Mouse (Mus musculus) left cerebral cortex, postnatal 10 days (tissue): ENCODE measurements at regions not wholly inside any gene's neighbourhood (a gene's known extent, or its start where the extent isn't known, plus 50 kb on each side); places are given as distances from the start of the nearest gene placed in this dataset.
"Not testable (repeated sequence)": the region's sequence is repeated elsewhere in the genome, so short reads cannot be mapped to it uniquely, and the experiment has no call there.

Experiments
- DNase-seq, 2 experiments: peaks; one replicate each; pipeline ENCODE4 v3.0.0; 2021 to 2022; ENCODE audit warnings: low spot score in 2 of 2, mixed read lengths in 1 of 2; ENCODE audit errors: extremely low spot score in 1 of 2
- intact Hi-C: fragments of 180-260 bp; cut with DNase I; formaldehyde crosslinking; loops from one replicate; pipeline ENCODE4 v1.15.1; 2025

- intact Hi-C loops: no loop called here
- DNase-seq: no peak
Observed at GRCm38 (mm10) chr15:87818566-87818965, 274.5 kb downstream of the Fam19a5 start.

GRCm38 (mm10) chr15:87842097-87842496, 298.0 kb downstream of the Fam19a5 start:
- intact Hi-C loops: no loop called here
- DNase-seq: no peak

- DNase-seq: no peak
- intact Hi-C loops: no loop called here
Observed at GRCm38 (mm10) chr15:87859069-87859468, 315.0 kb downstream of the Fam19a5 start.

GRCm38 (mm10) chr15:87876286-87876899, 332.3 kb downstream of the Fam19a5 start:
- intact Hi-C loops: no loop called here
- DNase-seq: peak in 1 of 2 experiments; percentile 12

GRCm38 (mm10) chr15:87890903-87891302, 346.8 kb downstream of the Fam19a5 start:
- no peak for DNase-seq
- intact Hi-C loops: no loop called here

- DNase-seq, intact Hi-C loops: not testable (repeated sequence)
Observed at GRCm38 (mm10) chr15:87894866-87895265, 350.8 kb downstream of the Fam19a5 start.

- no peak for DNase-seq
- intact Hi-C loops: no loop called here
Observed at GRCm38 (mm10) chr15:87898655-87899054, 354.6 kb downstream of the Fam19a5 start.

GRCm38 (mm10) chr15:87904436-87904835, 360.3 kb downstream of the Fam19a5 start:
- no peak for DNase-seq
- intact Hi-C loops: no loop called here

GRCm38 (mm10) chr15:87906310-87906709, 362.2 kb downstream of the Fam19a5 start:
- intact Hi-C loops: no loop called here
- no peak for DNase-seq

- peak in 1 of 2 experiments; percentile 12 for DNase-seq
- intact Hi-C loops: no loop called here
Observed at GRCm38 (mm10) chr15:87922091-87922490, 378.0 kb downstream of the Fam19a5 start.

- intact Hi-C loops: no loop called here
- no peak for DNase-seq
Observed at GRCm38 (mm10) chr15:87922781-87923446, 378.8 kb downstream of the Fam19a5 start.

- intact Hi-C loops: no loop called here
- no peak for DNase-seq
Observed at GRCm38 (mm10) chr15:87923906-87924305, 379.8 kb downstream of the Fam19a5 start.

GRCm38 (mm10) chr15:87936041-87936440, 391.9 kb downstream of the Fam19a5 start:
- DNase-seq: no peak
- intact Hi-C loops: no loop called here

- intact Hi-C loops: no loop called here
- peak in 1 of 2 experiments; percentile 57 for DNase-seq
Observed at GRCm38 (mm10) chr15:87940837-87941236, 396.7 kb downstream of the Fam19a5 start.

GRCm38 (mm10) chr15:87952531-87952930, 408.4 kb downstream of the Fam19a5 start:
- intact Hi-C loops: no loop called here
- no peak for DNase-seq

GRCm38 (mm10) chr15:87955685-87956256, 411.7 kb downstream of the Fam19a5 start:
- DNase-seq: no peak
- intact Hi-C loops: no loop called here

- intact Hi-C loops: no loop called here
- DNase-seq: no peak
Observed at GRCm38 (mm10) chr15:87958866-87959265, 414.8 kb downstream of the Fam19a5 start.

- intact Hi-C loops: no loop called here
- no peak for DNase-seq
Observed at GRCm38 (mm10) chr15:87972641-87973040, 428.5 kb downstream of the Fam19a5 start.

- intact Hi-C loops: no loop called here
- peak in 1 of 2 experiments; percentile 33 for DNase-seq
Observed at GRCm38 (mm10) chr15:87987322-87987985, 443.4 kb downstream of the Fam19a5 start.

GRCm38 (mm10) chr15:87994546-87994945, 450.4 kb downstream of the Fam19a5 start:
- intact Hi-C loops: no loop called here
- peak; percentile 22 to 40 for DNase-seq
